Mouse (Mus musculus) naive thymus-derived CD4-positive, alpha-beta T cell, adult 2 months (primary cell): ENCODE data around the gene Map2k7.
A peak's percentile ranks its signal among the peaks of the same experiment; 100 is the strongest.

ENCODE experiments used
- DNase-seq: peaks from one replicate; pipeline ENCODE4 v3.0.0-alpha.2; 2011; ENCODE audit warnings: low read depth

The Map2k7 gene

GRCm38 (mm10) chr8:4259125-4259804, 20.7 kb downstream of the Map2k7 start, which contains the start of gene Ctxn1:
Ctxn1 (minus strand) TSS chr8:4259274.
- DNase-seq: peak; percentile 93

GRCm38 (mm10) chr8:4259805-4260170, 21.2 kb downstream of the Map2k7 start:
- no peak for DNase-seq

DNA sequence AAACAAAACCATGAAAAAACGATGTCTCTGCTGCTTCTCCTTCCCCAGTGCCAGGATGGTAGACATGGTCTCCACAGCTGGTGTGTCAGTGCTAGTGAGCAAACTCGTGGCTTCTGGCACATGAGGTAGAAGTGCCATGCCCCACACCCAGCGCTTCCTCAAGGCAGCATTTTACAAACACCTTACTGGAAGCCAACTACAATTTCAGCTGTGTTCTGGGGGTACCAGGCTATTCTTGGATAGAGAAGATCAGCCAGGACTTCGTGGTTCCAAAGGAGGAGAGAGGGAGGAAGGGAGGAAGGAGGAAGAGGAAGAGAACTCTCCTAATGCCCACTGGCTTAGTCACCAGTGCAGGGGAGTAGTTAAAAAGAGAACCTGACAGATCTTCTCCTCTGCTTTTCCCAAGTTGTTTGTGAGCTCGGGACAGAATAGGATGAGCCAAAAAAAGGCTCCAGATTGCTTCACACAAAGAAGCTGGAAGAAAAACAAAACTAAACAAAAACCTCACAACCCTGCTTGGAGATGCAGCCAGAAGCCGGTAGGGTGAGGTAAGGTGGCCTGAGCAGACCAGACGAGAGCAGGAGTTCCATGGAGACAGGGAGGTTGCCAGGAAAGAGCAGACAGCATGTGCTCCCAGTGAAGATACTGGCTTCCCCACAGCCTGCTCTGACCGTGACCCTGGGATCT, 24.7 kb downstream of the Map2k7 start:
- no peak for DNase-seq

GRCm38 (mm10) chr8:4265160-4265914, 26.8 kb downstream of the Map2k7 start:
- DNase-seq: no peak

DNA sequence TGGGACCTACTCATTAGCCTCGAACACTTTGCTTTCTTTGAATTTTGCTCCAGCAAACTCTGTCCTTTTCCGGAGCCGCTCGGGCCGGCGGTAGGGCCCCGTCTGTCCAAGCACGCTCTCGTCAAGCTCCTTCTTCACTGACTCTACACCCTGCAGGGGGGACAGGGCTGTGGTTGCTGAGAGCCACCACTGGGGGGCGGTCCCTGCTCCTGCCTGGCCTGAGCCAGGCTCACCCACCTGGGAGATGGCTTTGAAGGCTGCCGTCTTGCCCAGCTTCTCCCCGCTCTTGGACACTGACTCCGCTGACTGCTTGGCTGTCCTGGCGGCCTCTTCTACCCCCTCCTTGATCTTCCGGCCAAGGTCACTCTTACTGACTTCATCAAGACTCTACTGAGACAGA, 29.1 kb downstream of the Map2k7 start:
- DNase-seq: no peak

DNA sequence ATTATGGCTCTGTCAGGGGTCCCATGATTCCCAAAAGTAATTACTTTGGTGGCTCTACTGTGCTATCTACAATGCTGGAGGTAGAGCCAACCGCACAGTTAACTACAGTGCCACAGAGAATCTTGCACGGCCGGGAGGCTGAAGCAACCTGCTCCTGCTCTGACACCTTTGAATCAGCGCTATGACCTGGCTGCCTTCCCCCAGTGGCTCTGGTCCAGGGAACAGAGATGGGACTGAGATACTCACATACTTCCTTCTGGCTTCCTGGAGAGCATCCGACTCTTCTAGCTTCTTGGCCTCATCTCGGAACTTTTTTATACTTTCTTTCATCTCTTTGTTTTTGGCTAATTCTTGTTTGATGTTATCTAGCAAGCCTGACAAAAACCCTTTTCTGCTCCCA, 31.1 kb downstream of the Map2k7 start:
- no peak for DNase-seq

DNA sequence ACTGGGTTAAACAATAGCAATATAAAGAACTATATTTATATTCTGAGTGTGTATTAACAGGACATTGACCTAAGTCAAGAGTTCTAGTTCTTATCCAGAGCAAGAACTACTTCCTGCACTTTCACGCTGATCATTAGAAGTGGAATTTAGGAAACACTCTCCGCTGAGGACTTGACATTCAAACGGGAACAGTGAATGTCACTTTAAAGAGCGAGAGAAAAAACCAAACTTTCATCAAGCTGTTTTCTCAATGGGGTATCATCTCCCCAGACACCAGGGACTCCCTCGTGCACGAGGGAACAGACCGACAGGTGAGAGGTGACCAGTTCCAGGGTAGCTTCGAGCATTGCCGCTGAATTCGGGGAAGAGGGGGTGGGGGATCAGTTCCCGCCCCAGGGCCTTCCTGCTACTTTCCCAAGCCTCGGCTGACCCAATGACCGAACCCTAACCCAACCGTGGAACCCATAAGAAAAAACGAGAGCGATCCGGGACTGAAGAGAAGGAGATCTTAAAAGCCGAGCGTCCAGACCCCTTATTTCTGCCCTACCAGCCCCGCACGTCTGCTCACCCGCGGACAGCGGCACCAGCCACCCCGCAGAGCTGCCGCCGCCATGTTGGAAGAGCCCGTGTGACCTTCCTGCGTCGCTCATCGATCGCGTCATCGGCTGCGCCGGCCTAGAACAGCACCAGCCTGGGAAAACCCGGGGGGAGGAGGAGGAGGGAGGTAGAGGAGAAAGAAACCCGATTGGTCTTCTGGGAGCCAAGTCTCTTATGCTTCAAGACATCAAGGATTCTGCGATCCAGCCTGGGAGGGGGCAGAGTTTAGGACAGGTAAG, 37.0 kb downstream of the Map2k7 start, which contains the start of gene Timm44:
Gene Timm44, minus strand, starts transcription at position 639 of the 836 bp plus-strand sequence.
- peak; percentile 94 for DNase-seq

DNA sequence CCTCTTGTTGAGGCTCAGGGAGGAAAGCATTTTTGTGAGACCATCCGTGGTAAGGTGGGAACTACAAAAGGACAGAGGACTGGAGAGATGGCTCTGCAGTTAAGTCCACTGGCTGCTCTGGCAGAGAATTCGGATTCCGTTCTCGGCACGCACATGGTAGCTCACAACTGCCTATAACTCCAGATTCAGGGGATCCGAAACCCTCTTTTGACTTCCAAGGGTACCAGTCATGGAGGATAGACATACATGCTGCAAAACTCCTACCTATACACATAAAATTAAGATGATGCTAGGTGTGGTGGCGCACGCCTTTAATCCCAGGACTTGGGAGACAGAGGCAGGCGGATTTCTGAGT, 37.5 kb downstream of the Map2k7 start:
- DNase-seq: no peak

- no peak for DNase-seq
These were observed 54.2 kb downstream of the Map2k7 start for GRCm38 (mm10) chr8:4292738-4293137.
